Mouse (Mus musculus) neural tube, embryonic 12.5 days (tissue): ENCODE data around the gene Pygo2. TPM values are rescaled to one million over a fixed set of nuclear protein-coding genes. Genes with fewer than 3 reads are reported as not detected.

Source experiments
- ATAC-seq: fragments of 200-750 bp; cut with Nextera tagmentation; 2 replicates; pipeline ENCODE4 v1.8.0; 2017; ENCODE audit warnings: low read depth, mild to moderate bottlenecking, moderate TSS enrichment, moderate library complexity; ENCODE audit not compliant: low FRiP score
- H3K27ac ChIP-seq: fragments of 300-500 bp; sonication (generic); 2 replicates; pipeline ENCODE4 v1.5.1; 2016
- H3K27me3 ChIP-seq: fragments of 300-500 bp; sonication (generic); replicated peaks from 2 replicates; pipeline ENCODE4 v1.6.1; 2016; ENCODE audit warnings: mild to moderate bottlenecking
- H3K36me3 ChIP-seq: fragments of 300-500 bp; sonication (generic); 2 replicates; pipeline ENCODE4 v1.6.1; 2016; ENCODE audit warnings: mild to moderate bottlenecking
- H3K4me1 ChIP-seq: fragments of 300-500 bp; sonication (generic); 2 replicates; pipeline ENCODE4 v1.6.1; 2016
- H3K4me2 ChIP-seq: fragments of 300-500 bp; sonication (generic); replicated peaks from 2 replicates; pipeline ENCODE4 v1.6.1; 2016; ENCODE audit warnings: mild to moderate bottlenecking
- H3K4me3 ChIP-seq: fragments of 300-500 bp; sonication (generic); 2 replicates; pipeline ENCODE4 v1.5.1; 2016
- H3K9ac ChIP-seq: fragments of 300-500 bp; sonication (generic); 2 replicates; pipeline ENCODE4 v1.6.1; 2016; ENCODE audit warnings: mild to moderate bottlenecking
- H3K9me3 ChIP-seq: fragments of 300-500 bp; sonication (generic); 2 replicates; pipeline ENCODE4 v1.6.1; 2016; ENCODE audit warnings: mild to moderate bottlenecking
- WGBS: fragments of 180-500 bp; shearing (Covaris S2); methylation state at CpG from one replicate; pipeline ENCODE4 v1.1.7; 2016; 5-methylcytosine and 5-hydroxymethylcytosine counted together
- polyA plus RNA-seq: library from polyadenylated mRNA; unstranded; fragments of >200 nt; fragmentation: Nextera tagmentation; extraction: Ambion mirVana; gene quantifications from 2 replicates; pipeline ENCODE4 v1.2.1, GENCODE M21; 2016

The Pygo2 gene
- polyA plus RNA-seq, 1 experiment from 2014 or later = 55.9 TPM

DNA sequence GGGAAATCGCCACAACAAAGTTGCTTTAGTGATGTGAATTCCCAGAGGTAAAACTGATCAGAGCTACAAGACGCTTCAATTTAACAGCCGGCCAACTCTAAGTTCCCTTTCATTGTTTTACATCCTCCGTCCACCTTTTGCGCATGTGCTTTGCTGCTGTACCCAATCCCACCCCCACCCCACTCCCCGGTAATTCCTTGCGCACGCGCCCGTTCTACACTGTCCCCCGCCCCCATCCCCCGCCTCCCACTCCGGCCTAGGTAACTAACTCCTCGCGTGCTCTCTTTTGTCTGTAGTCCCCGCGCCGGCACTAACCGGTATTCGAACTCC is 12.2 kb upstream of the Pygo2 start:
- peak overlapping the region; percentile 80 for H3K4me2 ChIP-seq
- H3K4me3 ChIP-seq = peak overlapping the region; percentile 56
- peaks cover 43% of the 10 kb centered on the region for H3K4me1 ChIP-seq
- peak overlapping the region; percentile 53 for H3K9ac ChIP-seq
- 0% methylated on average over 20 of the region's 20 CpGs for WGBS
- no peaks in the 10 kb centered on the region for H3K9me3 ChIP-seq
- H3K27ac ChIP-seq = no peak overlapping the region
- peaks cover 18% of the 10 kb centered on the region for H3K36me3 ChIP-seq
- ATAC-seq = peak; percentile 62
- no peaks in the 10 kb centered on the region for H3K27me3 ChIP-seq

DNA sequence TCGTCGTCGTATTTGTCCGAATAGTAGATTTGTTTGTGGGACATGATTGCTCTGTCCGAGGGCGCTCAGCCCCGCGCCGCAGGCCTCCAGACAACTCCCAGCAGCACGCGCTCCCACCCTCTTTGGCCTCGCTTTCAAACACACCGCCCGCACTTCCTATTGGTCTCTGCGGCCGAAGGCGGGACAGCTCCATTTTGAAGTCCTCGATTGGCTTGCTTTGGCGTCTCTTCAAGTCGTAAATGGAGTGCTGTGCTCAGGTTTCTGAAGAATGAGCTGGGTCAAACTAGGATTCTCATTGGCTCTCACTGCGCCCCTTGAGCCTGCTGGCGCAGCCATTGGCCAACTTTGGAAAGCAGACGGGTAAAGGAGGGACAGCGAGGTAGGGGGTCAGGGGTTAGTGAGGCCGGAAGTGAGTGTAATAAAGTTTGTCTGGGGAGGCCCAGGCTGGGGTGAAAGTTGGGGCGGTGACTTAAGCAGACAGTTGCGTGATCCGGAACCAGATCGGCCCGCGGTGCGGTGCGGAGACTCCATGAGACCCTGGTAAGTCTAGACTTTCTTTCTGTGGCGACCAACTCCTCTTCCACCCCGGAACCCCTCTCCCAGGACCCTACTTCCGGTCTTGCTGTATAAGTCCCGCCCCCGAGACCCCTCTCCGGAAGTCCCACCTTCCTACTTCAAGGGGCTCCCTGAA is 11.7 kb upstream of the Pygo2 start, which contains the start of the genes Cks1b and Shc1:
Gene Cks1b, minus strand, starts transcription at position 214 of the 691 bp plus-strand sequence.
Gene Shc1, plus strand, starts transcription at position 274 of the 691 bp plus-strand sequence.
- Histone ChIP-seq H3K4me3 (peak within 1 kb of the TSS; percentile 56), H3K27ac (peak within 1 kb of the TSS; percentile 70), H3K9me3 (no peaks in the 10 kb centered on the region), H3K9ac (peak within 1 kb of the TSS; percentile 64), H3K4me1 (peaks cover 48% of the 10 kb centered on the region), H3K27me3 (no peaks in the 10 kb centered on the region), H3K4me2 (peak within 1 kb of the TSS; percentile 80), H3K36me3 (peaks cover 18% of the 10 kb centered on the region)
- ATAC-seq = peak; percentile 94
- under 1% methylated on average over 39 of the region's 39 CpGs for WGBS

DNA sequence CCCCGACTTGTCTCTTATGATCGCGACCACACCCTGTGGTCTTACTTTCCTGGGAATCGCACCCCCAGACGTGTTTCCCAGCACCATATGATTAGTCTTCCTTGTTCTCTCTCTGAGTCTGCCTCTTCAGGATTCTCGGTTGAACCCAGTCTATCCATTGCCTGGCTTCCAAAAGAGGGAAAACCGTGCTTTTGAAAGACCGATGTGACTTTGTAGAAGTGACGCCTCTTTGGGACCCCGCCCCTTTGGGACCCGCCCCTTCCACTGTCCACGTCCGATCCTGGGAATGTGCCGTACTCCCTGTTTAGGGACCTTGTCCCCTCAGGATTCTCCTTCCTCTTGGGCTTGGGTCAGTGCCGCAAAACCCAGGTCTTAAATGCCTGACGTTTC is 11.2 kb upstream of the Pygo2 start:
- no peaks in the 10 kb centered on the region for H3K27me3 ChIP-seq
- H3K9me3 ChIP-seq = no peaks in the 10 kb centered on the region
- H3K9ac ChIP-seq = peak overlapping the region; percentile 64
- H3K4me1 ChIP-seq = peaks cover 50% of the 10 kb centered on the region
- WGBS = under 1% methylated on average over 16 of the region's 16 CpGs
- peaks cover 19% of the 10 kb centered on the region for H3K36me3 ChIP-seq
- peak; percentile 22 for ATAC-seq
- peak overlapping the region; percentile 56 for H3K4me3 ChIP-seq
- peak overlapping the region; percentile 80 for H3K4me2 ChIP-seq
- peak overlapping the region; percentile 70 for H3K27ac ChIP-seq

- H3K4me1 ChIP-seq = peaks cover 50% of the 10 kb centered on the region
- peak overlapping the region; percentile 64 for H3K9ac ChIP-seq
- peaks cover 21% of the 10 kb centered on the region for H3K36me3 ChIP-seq
- H3K4me2 ChIP-seq = peak overlapping the region; percentile 80
- H3K4me3 ChIP-seq = peak overlapping the region; percentile 56
- 0 out of 2 replicates have a peak overlapping the region, but pooled peaks have one; percentile 70 for H3K27ac ChIP-seq
- no peaks in the 10 kb centered on the region for H3K9me3 ChIP-seq
- no peaks in the 10 kb centered on the region for H3K27me3 ChIP-seq
- no peak for ATAC-seq
- WGBS = 1% methylated on average over 9 of the region's 9 CpGs
Measured at GRCm38 (mm10) chr3:89419571-89419970, 10.4 kb upstream of the Pygo2 start.

DNA sequence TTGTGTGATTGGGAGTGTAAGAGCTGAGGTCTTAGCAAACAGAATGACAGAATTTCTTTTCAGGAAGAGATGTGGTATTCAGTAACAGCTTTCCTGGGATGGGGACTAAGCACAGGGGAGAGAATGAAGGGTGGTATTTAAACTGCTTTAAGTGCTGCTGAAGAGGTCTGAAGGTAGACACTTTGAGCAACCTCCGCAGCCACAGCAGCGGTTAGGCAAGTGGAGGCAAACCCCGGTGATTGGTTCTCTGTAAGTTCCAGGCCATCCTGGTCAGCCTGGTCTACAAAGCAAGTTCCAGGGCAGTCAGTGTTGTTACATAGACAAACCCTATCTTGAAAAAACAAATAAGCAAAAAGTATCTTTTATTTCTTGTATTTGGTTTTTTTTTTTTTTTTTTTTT is 10.0 kb upstream of the Pygo2 start:
- WGBS = 18% methylated on average over 3 of the region's 3 CpGs
- Histone ChIP-seq H3K36me3 (peaks cover 21% of the 10 kb centered on the region), H3K9ac (peak overlapping the region; percentile 64; the same call in 1 of the 2 replicates), H3K27me3 (no peaks in the 10 kb centered on the region), H3K4me1 (peaks cover 50% of the 10 kb centered on the region), H3K9me3 (no peaks in the 10 kb centered on the region), H3K27ac (0 out of 2 replicates have a peak overlapping the region, but pooled peaks have one; percentile 70), H3K4me3 (peak overlapping the region; percentile 56), H3K4me2 (peak overlapping the region; percentile 80)
- no peak for ATAC-seq

DNA sequence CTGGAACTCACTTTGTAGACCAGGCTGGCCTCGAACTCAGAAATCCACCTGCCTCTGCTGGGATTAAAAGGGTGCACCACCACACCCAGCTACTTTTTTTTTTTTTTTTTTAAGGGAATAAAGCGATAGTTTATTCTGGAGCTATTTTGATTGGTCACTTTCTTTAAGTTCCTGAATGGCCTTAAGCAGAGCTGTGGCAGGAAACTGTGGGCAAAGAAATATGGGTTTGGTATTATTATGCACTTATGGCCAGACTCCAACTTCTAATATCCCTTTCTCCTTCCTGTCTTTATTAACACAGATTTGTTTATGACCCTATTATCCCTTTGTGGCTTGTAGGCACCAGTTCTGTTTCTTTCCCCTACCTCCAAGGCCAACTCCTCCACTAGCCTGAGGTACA is 9.6 kb upstream of the Pygo2 start:
- Histone ChIP-seq H3K4me3 (no peak overlapping the region), H3K27me3 (no peaks in the 10 kb centered on the region), H3K4me1 (peaks cover 50% of the 10 kb centered on the region), H3K27ac (no peak overlapping the region), H3K9ac (0 out of 2 replicates have a peak overlapping the region, but pooled peaks have one; percentile 5), H3K36me3 (peaks cover 21% of the 10 kb centered on the region), H3K9me3 (no peaks in the 10 kb centered on the region), H3K4me2 (peak overlapping the region; percentile 64)
- ATAC-seq = no peak
- whole genome bisulfite sequencing = 52% methylated on average over 2 of the region's 2 CpGs

DNA sequence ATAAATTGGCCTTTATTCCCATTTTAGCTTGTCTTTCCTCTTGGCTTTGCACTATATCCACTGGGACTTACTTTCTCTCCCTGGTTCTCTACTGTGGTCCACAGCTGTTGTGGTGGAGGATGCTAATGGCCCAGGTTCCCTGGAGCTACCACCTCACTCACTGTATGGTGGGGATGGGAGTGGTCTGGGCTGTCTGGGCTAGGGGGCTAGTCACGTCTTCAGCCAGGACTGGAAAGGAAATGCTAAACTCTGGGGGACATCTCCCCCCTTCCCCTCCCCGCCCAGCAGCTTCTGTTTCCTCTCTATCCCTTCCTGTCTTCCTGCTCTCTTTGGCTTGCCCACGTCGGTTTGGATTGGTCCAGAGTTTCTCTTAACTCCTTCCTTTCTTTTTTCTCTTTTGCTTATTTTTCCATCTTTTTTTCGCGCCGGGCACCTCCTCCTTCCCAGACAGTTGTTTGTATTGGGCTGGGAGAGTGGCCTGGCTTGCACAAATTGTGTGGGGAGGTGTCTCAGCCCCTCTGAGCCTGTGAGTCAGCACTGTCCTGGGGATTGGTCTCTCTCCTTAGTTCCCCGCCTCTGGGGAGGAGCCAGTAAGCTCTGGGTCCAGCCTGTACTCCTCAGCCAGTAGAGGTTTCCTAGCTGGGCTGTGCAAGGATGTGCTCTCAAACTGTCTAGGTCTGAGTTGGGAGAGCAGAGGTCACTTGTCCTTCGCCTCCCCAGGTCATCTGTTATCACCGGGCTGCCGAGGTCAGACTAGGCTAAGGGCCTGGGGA is 8.8 kb upstream of the Pygo2 start:
- Histone ChIP-seq H3K4me1 (peaks cover 50% of the 10 kb centered on the region), H3K27ac (0 out of 2 replicates have a peak overlapping the region, but pooled peaks have one; percentile 32), H3K27me3 (no peaks in the 10 kb centered on the region), H3K9ac (peak overlapping the region; percentile 60), H3K9me3 (no peaks in the 10 kb centered on the region), H3K36me3 (peaks cover 16% of the 10 kb centered on the region), H3K4me2 (peak overlapping the region; percentile 64), H3K4me3 (peak overlapping the region; percentile 36)
- 4% methylated on average over 11 of the region's 11 CpGs for WGBS
- ATAC-seq = no peak

DNA sequence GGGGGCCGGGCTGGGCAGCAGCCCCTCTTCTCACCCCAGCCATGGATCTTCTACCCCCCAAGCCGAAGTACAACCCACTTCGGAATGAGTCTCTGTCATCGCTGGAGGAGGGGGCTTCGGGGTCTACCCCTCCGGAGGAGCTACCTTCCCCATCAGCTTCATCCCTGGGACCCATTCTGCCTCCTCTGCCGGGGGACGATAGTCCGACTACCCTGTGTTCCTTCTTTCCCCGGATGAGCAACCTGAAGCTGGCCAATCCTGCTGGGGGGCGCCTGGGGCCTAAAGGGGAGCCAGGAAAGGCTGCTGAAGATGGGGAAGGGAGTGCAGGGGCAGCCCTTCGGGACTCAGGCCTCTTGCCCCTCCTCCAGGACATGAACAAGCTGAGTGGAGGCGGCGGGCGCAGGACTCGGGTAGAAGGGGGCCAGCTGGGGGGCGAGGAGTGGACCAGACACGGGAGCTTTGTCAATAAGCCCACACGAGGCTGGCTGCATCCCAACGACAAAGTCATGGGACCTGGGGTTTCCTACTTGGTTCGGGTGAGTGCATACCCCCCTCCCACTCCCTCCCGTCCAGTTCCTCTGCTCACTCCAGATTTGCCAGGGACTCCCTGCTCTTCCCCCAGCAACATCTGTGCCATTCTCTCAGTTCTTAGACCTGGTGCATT is 8.1 kb upstream of the Pygo2 start:
- peak overlapping the region; percentile 32; the same call in 1 of the 2 replicates for H3K27ac ChIP-seq
- H3K9me3 ChIP-seq = no peaks in the 10 kb centered on the region
- H3K27me3 ChIP-seq = no peaks in the 10 kb centered on the region
- H3K4me3 ChIP-seq = peak overlapping the region; percentile 36
- WGBS = 12% methylated on average over 22 of the region's 22 CpGs
- H3K4me1 ChIP-seq = peaks cover 50% of the 10 kb centered on the region
- H3K36me3 ChIP-seq = peaks cover 23% of the 10 kb centered on the region
- H3K9ac ChIP-seq = peak overlapping the region; percentile 60
- ATAC-seq = no peak
- peak overlapping the region; percentile 64 for H3K4me2 ChIP-seq

DNA sequence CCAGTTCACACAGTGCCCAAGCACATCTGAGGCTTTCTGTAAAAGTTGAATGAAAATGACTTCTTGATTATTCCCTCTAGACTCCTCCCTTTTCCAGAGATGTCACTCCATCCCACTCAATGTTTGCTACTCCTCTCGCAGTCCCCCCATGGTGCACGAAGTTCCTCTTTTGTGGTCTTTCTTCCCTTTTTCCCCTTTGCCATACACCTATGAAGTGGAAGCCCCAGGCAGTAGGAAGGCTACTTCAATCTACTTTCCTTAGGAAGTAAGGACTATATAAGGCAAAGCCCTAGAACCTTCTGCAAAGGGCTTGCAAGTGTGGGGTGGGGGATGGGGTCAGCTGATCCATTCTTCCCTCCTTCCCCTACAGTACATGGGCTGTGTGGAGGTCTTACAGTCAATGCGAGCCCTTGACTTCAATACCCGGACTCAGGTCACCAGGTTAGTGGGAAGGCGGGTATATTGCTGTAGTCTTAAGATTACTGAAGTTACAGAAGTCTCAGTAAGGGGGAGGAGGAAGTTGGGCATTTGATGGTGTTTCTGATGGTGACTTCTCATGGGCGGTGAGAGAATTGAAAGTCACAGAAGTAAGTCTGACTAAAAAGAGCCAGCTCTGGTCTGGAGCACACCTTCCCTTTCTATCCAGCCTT is 7.3 kb upstream of the Pygo2 start:
- Histone ChIP-seq H3K36me3 (peaks cover 29% of the 10 kb centered on the region), H3K27ac (no peak overlapping the region), H3K9me3 (no peaks in the 10 kb centered on the region), H3K9ac (no peak overlapping the region), H3K4me2 (peak overlapping the region; percentile 64), H3K4me1 (peaks cover 44% of the 10 kb centered on the region), H3K27me3 (no peaks in the 10 kb centered on the region), H3K4me3 (peak overlapping the region; percentile 36; the same call in 1 of the 2 replicates)
- WGBS = 74% methylated on average over 6 of the region's 6 CpGs
- no peak for ATAC-seq

DNA sequence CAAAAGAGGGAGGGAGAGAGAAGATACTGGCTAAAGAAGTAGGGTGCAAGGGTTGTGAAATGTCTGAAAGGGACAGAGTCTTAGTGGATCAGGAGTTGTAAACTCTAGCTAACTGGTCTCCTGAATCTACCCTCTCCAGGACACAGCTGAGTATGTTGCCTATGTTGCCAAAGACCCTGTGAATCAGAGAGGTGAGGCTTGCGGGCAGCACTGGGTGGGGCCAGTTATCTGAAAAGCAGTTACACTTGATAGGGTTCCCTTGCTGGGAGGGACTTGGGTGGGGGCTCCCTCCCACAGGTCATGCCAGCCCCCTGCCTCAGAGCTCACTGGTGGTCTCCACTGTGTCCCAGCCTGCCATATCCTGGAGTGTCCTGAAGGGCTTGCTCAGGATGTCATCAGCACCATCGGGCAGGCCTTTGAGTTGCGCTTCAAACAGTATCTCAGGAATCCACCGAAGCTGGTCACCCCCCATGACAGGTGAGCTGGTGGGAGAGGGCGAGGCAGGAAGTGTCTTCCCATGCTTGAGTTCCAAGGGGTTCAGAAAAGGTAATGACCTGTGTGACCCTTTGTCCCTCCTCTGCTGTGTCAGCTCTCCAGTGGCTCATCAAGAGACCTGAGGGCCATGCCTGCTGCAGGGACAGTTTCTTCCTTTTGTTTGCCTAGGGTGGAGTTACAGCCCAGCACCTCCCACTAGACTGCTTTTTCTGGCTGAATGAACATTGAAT is 5.4 kb upstream of the Pygo2 start:
- Histone ChIP-seq H3K4me2 (no peak overlapping the region), H3K27me3 (no peaks in the 10 kb centered on the region), H3K4me3 (no peak overlapping the region), H3K27ac (no peak overlapping the region), H3K4me1 (peaks cover 35% of the 10 kb centered on the region), H3K9ac (no peak overlapping the region), H3K9me3 (no peaks in the 10 kb centered on the region), H3K36me3 (peaks cover 29% of the 10 kb centered on the region)
- ATAC-seq = no peak
- 94% methylated on average over 5 of the region's 5 CpGs for WGBS

GRCm38 (mm10) chr3:89425141-89425525 is 4.9 kb upstream of the Pygo2 start:
- H3K4me2 ChIP-seq = no peak overlapping the region
- no peaks in the 10 kb centered on the region for H3K9me3 ChIP-seq
- 88% methylated on average over 5 of the region's 5 CpGs for WGBS
- H3K9ac ChIP-seq = no peak overlapping the region
- no peak for ATAC-seq
- peaks cover 30% of the 10 kb centered on the region for H3K4me1 ChIP-seq
- peaks cover 29% of the 10 kb centered on the region for H3K36me3 ChIP-seq
- no peaks in the 10 kb centered on the region for H3K27me3 ChIP-seq
- H3K27ac ChIP-seq = no peak overlapping the region
- H3K4me3 ChIP-seq = no peak overlapping the region
